Mouse (Mus musculus): ENCODE data around the gene Maml2. TPM values are rescaled to one million over a fixed set of nuclear protein-coding genes. Genes with fewer than 3 reads are reported as not detected.

Gene Maml2
- polyA plus RNA-seq, 1 experiment from 2014 or later: 11.5 TPM

GRCm38 (mm10) chr9:13300041-13300441, 2.3 kb downstream of the Maml2 start:
- no peak for ATAC-seq
- peak overlapping the region; percentile 59 for H3K4me3 ChIP-seq (replicated peaks)
- peaks cover 78% of the 10 kb centered on the region for H3K4me1 ChIP-seq (replicated peaks)
- H3K4me2 ChIP-seq (replicated peaks): peak overlapping the region; percentile 85
- H3K27ac ChIP-seq: no peak overlapping the region
- no peaks in the 10 kb centered on the region for H3K27me3 ChIP-seq
- peak overlapping the region; percentile 37; the same call in 1 of the 2 replicates for H3K9ac ChIP-seq (replicated peaks)
- 42% methylated on average over 3 of the region's 3 CpGs for WGBS
- H3K36me3 ChIP-seq: no peaks in the 10 kb centered on the region
- H3K9me3 ChIP-seq: no peaks in the 10 kb centered on the region

GRCm38 (mm10) chr9:13300891-13301782, 3.4 kb downstream of the Maml2 start:
- H3K36me3 ChIP-seq: no peaks in the 10 kb centered on the region
- H3K4me3 ChIP-seq (replicated peaks): peak overlapping the region; percentile 59
- no peak overlapping the region for H3K9ac ChIP-seq (replicated peaks)
- H3K27ac ChIP-seq: no peak overlapping the region
- no peaks in the 10 kb centered on the region for H3K27me3 ChIP-seq
- ATAC-seq: no peak
- WGBS: 51% methylated on average over 9 of the region's 9 CpGs
- no peaks in the 10 kb centered on the region for H3K9me3 ChIP-seq
- peaks cover 78% of the 10 kb centered on the region for H3K4me1 ChIP-seq (replicated peaks)
- peak overlapping the region; percentile 85 for H3K4me2 ChIP-seq (replicated peaks)

DNA sequence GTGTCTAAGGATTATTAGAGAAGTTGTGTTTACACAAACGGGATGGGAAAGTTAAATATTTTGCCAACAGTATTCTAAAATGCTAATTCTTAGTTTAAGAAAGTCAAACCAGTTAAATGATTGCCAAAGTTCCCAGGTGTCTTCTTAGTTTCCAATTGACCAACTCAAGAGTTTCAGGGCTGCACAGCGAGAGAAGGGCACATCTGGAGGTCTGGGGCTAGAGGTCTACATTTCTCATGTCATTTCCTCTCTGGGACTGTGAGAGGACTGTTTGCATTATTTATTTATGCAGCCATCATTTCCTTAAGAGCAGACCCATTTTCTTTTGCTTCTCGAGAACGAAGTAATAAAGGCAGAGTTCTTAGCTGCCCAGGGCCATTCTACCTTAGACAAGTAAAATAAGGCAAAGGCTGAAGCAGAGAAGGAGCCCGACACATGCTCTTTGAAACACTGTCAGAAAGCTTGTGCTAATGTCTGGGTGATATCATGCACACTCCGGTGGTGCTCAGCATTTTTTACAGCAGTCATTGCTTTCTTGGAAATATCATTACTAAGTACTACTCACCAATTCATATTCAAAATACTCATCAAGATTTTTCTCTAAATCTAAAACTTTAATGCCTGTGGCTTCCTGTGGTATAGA, 4.5 kb downstream of the Maml2 start:
- Histone ChIP-seq H3K36me3 (no peaks in the 10 kb centered on the region), H3K9me3 (no peaks in the 10 kb centered on the region), H3K4me1 (replicated peaks) (peaks cover 87% of the 10 kb centered on the region), H3K27me3 (no peaks in the 10 kb centered on the region), H3K4me2 (replicated peaks) (peak overlapping the region; percentile 85), H3K4me3 (replicated peaks) (0 out of 2 replicates have a peak overlapping the region, but pooled peaks have one; percentile 59), H3K27ac (no peak overlapping the region), H3K9ac (replicated peaks) (no peak overlapping the region)
- WGBS: 39% methylated on average over 6 of the region's 6 CpGs
- no peak for ATAC-seq

- Histone ChIP-seq H3K36me3 (no peaks in the 10 kb centered on the region), H3K4me3 (replicated peaks) (no peak overlapping the region), H3K27ac (peak overlapping the region; percentile 57), H3K9ac (replicated peaks) (no peak overlapping the region), H3K27me3 (no peaks in the 10 kb centered on the region), H3K9me3 (no peaks in the 10 kb centered on the region), H3K4me2 (replicated peaks) (0 out of 2 replicates have a peak overlapping the region, but pooled peaks have one; percentile 2), H3K4me1 (replicated peaks) (peaks cover 88% of the 10 kb centered on the region)
- WGBS: 15% methylated on average over 5 of the region's 5 CpGs
- ATAC-seq: peak; percentile 49; the same call in 1 of the 2 replicates
Observed at GRCm38 (mm10) chr9:13303099-13303771, 5.5 kb downstream of the Maml2 start.

DNA sequence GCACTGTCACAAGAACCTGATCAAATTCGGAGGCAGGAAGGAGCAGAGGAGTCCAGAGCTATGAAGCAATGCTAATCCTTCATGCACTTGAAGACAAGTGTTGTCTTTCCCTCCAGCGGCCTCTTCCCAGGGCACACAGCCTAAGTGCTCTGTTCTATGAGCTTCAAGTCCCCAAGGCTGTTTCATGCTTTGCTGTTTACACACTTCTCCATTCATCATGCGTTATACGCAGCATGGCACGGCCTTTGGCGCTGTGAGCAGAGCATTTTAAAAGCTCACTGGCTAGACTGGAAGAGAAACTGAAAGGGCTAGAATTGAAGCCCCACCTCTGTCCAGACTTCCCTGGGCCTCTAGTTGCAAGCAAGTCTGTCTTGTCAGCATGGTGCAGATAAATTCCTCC, 6.2 kb downstream of the Maml2 start:
- no peaks in the 10 kb centered on the region for H3K36me3 ChIP-seq
- H3K4me2 ChIP-seq (replicated peaks): no peak overlapping the region
- 29% methylated on average over 6 of the region's 6 CpGs for WGBS
- no peak overlapping the region for H3K9ac ChIP-seq (replicated peaks)
- H3K27ac ChIP-seq: 0 out of 2 replicates have a peak overlapping the region, but pooled peaks have one; percentile 36
- H3K27me3 ChIP-seq: no peaks in the 10 kb centered on the region
- H3K4me3 ChIP-seq (replicated peaks): no peak overlapping the region
- ATAC-seq: peak; percentile 4; the same call in 1 of the 2 replicates
- peaks cover 88% of the 10 kb centered on the region for H3K4me1 ChIP-seq (replicated peaks)
- no peaks in the 10 kb centered on the region for H3K9me3 ChIP-seq

GRCm38 (mm10) chr9:13306471-13306870, 8.7 kb downstream of the Maml2 start:
- Histone ChIP-seq H3K4me2 (replicated peaks) (no peak overlapping the region), H3K9me3 (no peaks in the 10 kb centered on the region), H3K9ac (replicated peaks) (no peak overlapping the region), H3K4me1 (replicated peaks) (peaks cover 83% of the 10 kb centered on the region), H3K27me3 (no peaks in the 10 kb centered on the region), H3K36me3 (no peaks in the 10 kb centered on the region), H3K4me3 (replicated peaks) (no peak overlapping the region), H3K27ac (no peak overlapping the region)
- ATAC-seq: no peak
- 93% methylated on average over 3 of the region's 3 CpGs for WGBS

- no peak for ATAC-seq
- Histone ChIP-seq H3K9me3 (no peaks in the 10 kb centered on the region), H3K27ac (peak overlapping the region; percentile 60), H3K4me2 (replicated peaks) (no peak overlapping the region), H3K4me1 (replicated peaks) (peaks cover 76% of the 10 kb centered on the region), H3K9ac (replicated peaks) (no peak overlapping the region), H3K4me3 (replicated peaks) (no peak overlapping the region), H3K27me3 (no peaks in the 10 kb centered on the region), H3K36me3 (no peaks in the 10 kb centered on the region)
- WGBS: 35% methylated on average over 4 of the region's 4 CpGs
Observed at GRCm38 (mm10) chr9:13307226-13307625, 9.5 kb downstream of the Maml2 start.

DNA sequence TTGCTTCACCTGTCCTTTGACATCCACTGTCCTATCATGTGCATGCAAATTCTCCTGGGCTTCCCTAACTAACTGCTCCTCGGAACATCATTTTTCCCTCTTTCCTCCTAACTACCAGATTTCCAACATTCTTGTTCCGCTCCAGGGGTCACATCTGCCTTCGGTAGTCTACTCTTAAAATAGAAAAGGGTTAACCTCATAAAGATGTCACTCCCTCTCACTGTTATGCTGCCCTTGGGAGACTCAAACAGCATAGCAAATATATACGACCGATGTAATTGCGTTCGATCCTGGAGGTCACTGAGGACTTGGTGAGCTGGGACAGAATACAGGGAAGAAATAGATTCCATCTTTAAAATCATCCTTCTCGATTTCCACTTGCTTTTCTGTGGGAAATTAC, 11.0 kb downstream of the Maml2 start:
- Histone ChIP-seq H3K9ac (replicated peaks) (no peak overlapping the region), H3K27me3 (no peaks in the 10 kb centered on the region), H3K27ac (no peak overlapping the region), H3K4me2 (replicated peaks) (no peak overlapping the region), H3K36me3 (no peaks in the 10 kb centered on the region), H3K4me3 (replicated peaks) (no peak overlapping the region), H3K4me1 (replicated peaks) (peaks cover 61% of the 10 kb centered on the region), H3K9me3 (no peaks in the 10 kb centered on the region)
- ATAC-seq: no peak
- WGBS: 75% methylated on average over 8 of the region's 8 CpGs

- no peak overlapping the region for H3K4me3 ChIP-seq (replicated peaks)
- peak overlapping the region; percentile 32; the same call in 1 of the 2 replicates for H3K9ac ChIP-seq (replicated peaks)
- H3K27ac ChIP-seq: peak overlapping the region; percentile 74
- WGBS: 59% methylated on average over 7 of the region's 7 CpGs
- H3K4me2 ChIP-seq (replicated peaks): no peak overlapping the region
- no peaks in the 10 kb centered on the region for H3K9me3 ChIP-seq
- H3K4me1 ChIP-seq (replicated peaks): peaks cover 50% of the 10 kb centered on the region
- ATAC-seq: peak; percentile 55; the same call in 1 of the 2 replicates
- H3K27me3 ChIP-seq: no peaks in the 10 kb centered on the region
- H3K36me3 ChIP-seq: no peaks in the 10 kb centered on the region
Observed at GRCm38 (mm10) chr9:13309807-13310206, 12.1 kb downstream of the Maml2 start.

GRCm38 (mm10) chr9:13310236-13310635, 12.5 kb downstream of the Maml2 start:
- Histone ChIP-seq H3K4me1 (replicated peaks) (peaks cover 50% of the 10 kb centered on the region), H3K4me3 (replicated peaks) (no peak overlapping the region), H3K27ac (peak overlapping the region; percentile 74), H3K4me2 (replicated peaks) (no peak overlapping the region), H3K27me3 (no peaks in the 10 kb centered on the region), H3K36me3 (no peaks in the 10 kb centered on the region), H3K9me3 (no peaks in the 10 kb centered on the region), H3K9ac (replicated peaks) (peak overlapping the region; percentile 32)
- 18% methylated on average over 3 of the region's 3 CpGs for WGBS
- peak; percentile 41; the same call in 1 of the 2 replicates for ATAC-seq

DNA sequence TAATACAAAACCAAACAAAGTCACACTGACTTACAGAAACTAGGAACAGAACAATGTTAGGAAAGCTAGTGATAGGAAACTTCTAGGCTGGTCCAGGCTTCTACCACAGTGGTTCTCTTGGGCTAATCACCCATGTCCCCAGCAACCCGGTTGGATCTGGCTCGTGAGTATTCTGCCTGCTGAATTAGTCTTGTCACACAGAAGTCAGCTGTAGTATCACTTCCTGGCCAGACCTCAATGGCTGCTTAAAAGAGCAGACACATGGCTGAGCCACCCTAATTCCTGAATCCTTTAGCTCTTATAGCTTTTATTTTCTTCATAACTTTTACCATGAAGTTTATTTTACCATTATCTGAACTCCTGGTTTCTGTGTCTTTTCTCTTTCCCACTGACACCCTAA, 13.3 kb downstream of the Maml2 start:
- no peak overlapping the region for H3K27ac ChIP-seq
- no peaks in the 10 kb centered on the region for H3K27me3 ChIP-seq
- no peak overlapping the region for H3K4me3 ChIP-seq (replicated peaks)
- no peak overlapping the region for H3K4me2 ChIP-seq (replicated peaks)
- peaks cover 49% of the 10 kb centered on the region for H3K4me1 ChIP-seq (replicated peaks)
- H3K9me3 ChIP-seq: no peaks in the 10 kb centered on the region
- no peak for ATAC-seq
- H3K36me3 ChIP-seq: no peaks in the 10 kb centered on the region
- 38% methylated on average over 2 of the region's 2 CpGs for WGBS
- H3K9ac ChIP-seq (replicated peaks): no peak overlapping the region

DNA sequence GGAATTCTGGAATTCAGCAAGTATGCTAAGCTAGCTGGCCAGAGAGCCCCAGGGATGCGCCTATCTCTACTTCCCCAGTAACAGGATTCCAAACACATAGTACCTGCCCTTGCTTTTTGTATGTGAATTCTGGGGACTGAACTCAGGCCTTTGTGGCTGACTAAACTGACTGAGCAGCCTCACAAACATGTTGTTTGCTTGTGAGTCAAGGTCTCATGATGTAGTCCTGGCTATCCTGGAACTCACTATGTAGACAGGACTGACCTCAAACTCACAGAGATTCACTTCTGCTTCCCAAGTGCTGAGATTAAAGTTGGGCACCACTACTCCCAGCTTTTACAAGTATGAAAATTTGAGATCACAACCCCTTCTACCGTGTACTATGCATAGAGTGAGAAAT, 16.2 kb downstream of the Maml2 start:
- Histone ChIP-seq H3K4me2 (replicated peaks) (no peak overlapping the region), H3K27ac (no peak overlapping the region), H3K27me3 (no peaks in the 10 kb centered on the region), H3K9me3 (no peaks in the 10 kb centered on the region), H3K9ac (replicated peaks) (no peak overlapping the region), H3K4me1 (replicated peaks) (peaks cover 21% of the 10 kb centered on the region), H3K4me3 (replicated peaks) (no peak overlapping the region), H3K36me3 (no peaks in the 10 kb centered on the region)
- no peak for ATAC-seq
- WGBS: 91% methylated on average over 2 of the region's 2 CpGs
